Mouse (Mus musculus): Measurements from ENCODE around the gene Lrba.

The Lrba gene

GRCm38 (mm10) chr3:86224564-86225421, at the start of gene Lrba:
TSS of gene Lrba (plus strand) at chr3:86224680.
- DNase-seq (ENCODE audit: low read depth), result peak; percentile 88

DNA sequence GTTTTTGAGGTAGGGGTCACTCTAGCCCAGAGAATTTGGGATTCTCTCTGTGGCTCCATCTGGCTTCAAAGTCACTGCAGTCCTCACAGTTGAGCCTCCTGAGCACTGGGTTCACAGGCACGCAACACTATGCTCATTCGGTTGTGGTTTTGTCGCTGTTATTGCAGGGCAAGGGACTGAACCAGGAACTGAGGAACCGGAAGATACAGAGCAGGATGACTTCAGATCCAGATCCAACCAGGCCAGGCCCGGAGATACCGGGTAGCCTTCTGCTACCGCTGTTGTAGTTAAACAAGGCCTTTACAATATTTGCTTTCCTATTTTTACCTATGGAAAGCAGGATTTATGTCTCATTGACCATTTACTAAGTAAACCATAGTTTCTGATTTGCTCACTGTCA, 44.8 kb upstream of the Lrba start:
- DNase-seq (ENCODE audit: low read depth), result no peak

- no peak for DNase-seq (ENCODE audit: low read depth)
These were observed 43.4 kb upstream of the Lrba start for GRCm38 (mm10) chr3:86181107-86181506.

DNA sequence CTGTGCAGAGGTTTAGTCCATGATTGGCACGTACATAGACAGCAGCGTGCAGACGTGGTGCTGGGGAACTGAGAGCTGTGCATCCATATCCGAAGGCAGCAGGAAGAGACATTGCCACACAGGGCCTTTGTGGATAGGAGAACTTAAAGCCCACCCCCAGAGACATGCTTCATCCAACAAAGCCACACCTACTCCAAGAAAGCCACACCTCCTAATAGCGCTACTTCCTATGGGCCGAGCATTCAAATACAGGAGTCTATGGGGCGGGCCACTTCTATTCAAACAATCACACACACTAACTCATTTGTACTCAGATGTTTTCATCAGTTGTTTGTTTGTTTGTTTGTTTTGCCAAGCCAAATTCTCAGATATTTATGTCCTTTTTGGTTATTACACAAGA, 39.9 kb upstream of the Lrba start:
- no peak for DNase-seq (ENCODE audit: low read depth)

DNA sequence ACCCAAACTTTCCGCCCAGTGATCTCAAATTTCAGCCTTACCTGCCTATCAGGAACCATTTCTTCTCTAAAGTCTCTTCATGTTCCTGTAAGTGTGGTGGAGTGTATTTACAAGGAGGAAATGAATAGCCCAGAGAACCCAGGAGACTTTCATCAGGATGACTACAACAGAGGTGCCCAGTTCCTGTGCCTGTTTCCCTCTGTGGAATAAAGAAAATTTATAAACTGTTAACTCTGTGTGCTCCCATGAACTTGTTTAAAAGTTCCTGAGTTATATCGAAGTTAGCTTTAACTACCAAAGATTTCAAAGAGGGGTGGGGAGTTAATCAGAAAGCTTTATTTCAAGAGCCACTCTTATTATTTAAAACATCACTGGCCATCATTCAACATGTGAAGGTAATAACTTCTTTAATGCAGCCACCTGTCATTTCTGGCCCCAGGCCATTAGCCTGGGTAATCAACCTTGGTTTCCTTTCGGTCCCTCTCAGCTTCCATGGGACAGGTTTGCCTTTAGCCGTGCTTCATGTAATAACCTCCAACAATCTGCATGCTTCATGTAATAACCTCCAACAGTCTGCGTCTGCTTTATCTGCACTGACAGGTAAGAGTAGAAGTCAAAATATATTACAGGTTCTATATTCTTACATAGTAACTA, 36.6 kb upstream of the Lrba start:
- no peak for DNase-seq (ENCODE audit: low read depth)

DNA sequence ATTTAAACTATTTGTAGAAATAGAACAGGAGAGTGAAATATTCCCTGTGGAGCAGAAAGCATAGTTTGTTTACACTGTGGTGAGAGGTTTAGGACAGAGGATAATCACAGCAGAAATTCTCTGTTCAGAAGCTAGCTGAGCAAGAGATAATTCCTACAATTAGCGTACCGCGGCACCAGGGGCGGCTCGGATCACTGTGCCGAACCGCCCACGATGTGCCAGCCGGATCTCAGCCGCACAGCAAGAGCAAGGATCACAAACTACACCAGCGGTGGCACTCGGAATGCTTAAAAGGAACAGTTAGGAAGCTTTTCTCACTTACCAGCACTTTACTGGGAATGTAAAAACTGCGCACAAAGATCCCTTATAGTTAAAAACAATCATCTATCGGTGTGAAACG, 28.5 kb upstream of the Lrba start:
- no peak for DNase-seq (ENCODE audit: low read depth)

GRCm38 (mm10) chr3:86196471-86196870, 28.0 kb upstream of the Lrba start:
- DNase-seq (ENCODE audit: low read depth), result peak; percentile 58

- no peak for DNase-seq (ENCODE audit: low read depth)
These were observed 22.8 kb upstream of the Lrba start for GRCm38 (mm10) chr3:86201645-86202175.

GRCm38 (mm10) chr3:86202449-86202848, 22.0 kb upstream of the Lrba start:
- DNase-seq (ENCODE audit: low read depth), result no peak

- no peak for DNase-seq (ENCODE audit: low read depth)
These were observed 19.7 kb upstream of the Lrba start for GRCm38 (mm10) chr3:86204608-86205358.

DNA sequence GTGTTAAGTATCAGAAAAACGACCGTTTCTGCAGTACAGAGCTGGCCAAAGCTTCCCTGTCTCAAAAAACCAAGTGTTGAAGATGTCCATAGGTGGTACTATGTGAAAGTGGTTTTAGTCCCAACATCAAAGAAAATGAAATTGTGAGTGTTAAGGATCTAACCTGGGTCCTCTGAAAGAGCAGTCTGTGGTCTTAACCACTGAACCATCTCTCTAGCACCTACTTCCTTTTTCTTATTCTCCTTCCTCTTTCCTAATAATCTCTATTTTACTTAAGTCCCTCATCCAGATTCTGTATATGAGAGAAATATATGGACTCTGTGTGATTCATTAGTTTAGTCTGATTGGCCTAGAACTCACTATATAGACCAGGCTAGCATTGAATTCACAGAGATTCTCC, 17.9 kb upstream of the Lrba start:
- DNase-seq (ENCODE audit: low read depth), result no peak

GRCm38 (mm10) chr3:86210267-86210939, 14.1 kb upstream of the Lrba start:
- DNase-seq (ENCODE audit: low read depth), result no peak

GRCm38 (mm10) chr3:86210959-86211358, 13.5 kb upstream of the Lrba start:
- no peak for DNase-seq (ENCODE audit: low read depth)

DNA sequence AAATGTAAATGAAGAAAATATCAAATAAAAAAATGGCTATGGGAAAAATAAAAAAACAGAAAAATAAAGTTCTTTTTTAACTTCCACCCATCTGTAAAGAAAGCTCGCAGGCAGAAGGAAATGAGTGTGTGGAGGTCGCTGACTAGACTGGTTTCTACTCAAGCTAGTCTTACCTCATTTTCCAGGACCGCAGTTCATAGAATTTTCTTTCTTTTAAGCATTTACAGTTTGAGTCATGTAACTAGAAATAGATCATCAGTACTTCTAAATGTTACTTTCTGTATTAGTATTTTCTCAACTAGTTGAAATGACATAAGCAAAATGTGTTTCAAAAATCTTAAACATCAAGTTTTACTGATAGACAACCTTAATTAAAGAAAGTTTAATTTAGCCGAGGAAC, 10.2 kb upstream of the Lrba start:
- DNase-seq (ENCODE audit: low read depth), result no peak

GRCm38 (mm10) chr3:86223634-86224313, 706 bp upstream of the Lrba start:
- peak; percentile 94 for DNase-seq (ENCODE audit: low read depth)

GRCm38 (mm10) chr3:86224314-86224563, 241 bp upstream of the Lrba start:
- no peak for DNase-seq (ENCODE audit: low read depth)

GRCm38 (mm10) chr3:86231532-86232086, 7.1 kb downstream of the Lrba start:
- DNase-seq (ENCODE audit: low read depth), result no peak

- DNase-seq (ENCODE audit: low read depth), result no peak
These were observed 22.7 kb downstream of the Lrba start for GRCm38 (mm10) chr3:86247193-86247592.

- DNase-seq (ENCODE audit: low read depth), result no peak
These were observed 26.7 kb downstream of the Lrba start for GRCm38 (mm10) chr3:86251212-86251611.

DNA sequence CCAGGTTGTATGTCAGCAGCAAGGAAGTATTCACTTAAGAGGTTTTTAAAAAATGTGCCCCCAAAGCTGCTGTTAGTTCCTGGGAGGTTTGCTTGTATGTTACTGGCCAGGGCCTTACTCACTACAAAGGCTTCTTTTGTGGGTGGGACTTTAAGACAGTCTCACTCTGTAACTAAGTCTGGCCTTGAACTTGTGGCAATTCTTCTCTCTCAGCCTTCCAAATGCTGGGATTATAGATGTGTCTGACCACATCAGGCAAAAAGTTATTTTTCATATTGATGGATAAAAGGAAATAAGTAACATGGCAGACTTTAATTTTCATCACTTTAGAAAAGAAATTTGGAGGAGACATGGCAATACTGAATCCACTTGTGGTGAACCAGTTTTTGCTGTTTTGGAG, 28.1 kb downstream of the Lrba start:
- no peak for DNase-seq (ENCODE audit: low read depth)

DNA sequence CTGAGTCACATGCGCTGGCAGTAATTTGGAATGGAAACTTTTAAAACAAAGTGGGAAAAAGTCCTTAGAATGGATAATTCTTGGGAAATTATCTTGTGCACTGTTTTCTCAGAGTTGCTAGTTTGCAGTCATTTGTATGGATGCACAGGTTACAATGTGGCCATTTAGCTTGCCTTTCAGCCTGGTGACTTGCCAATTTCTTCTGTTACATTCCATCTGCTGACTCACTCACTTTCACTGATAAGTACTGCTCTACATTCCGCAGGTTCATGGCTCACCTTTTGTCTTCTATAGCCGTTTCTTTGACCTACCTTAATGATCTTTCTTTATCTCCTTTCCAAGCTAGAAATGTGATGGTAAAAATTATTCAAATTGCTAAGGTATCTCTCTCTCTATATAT, 28.6 kb downstream of the Lrba start:
- no peak for DNase-seq (ENCODE audit: low read depth)

Measured in naive thymus-derived CD4-positive, alpha-beta T cell, adult 2 months (primary cell).